Mouse (Mus musculus) liver, adult 2 months (tissue): ENCODE measurements at regions not wholly inside any gene's neighbourhood (a gene's known extent, or its start where the extent isn't known, plus 50 kb on each side); places are given as distances from the start of the nearest gene placed in this dataset.

Experiments
- CTCF ChIP-seq: fragments of 200-500 bp; IDR thresholded peaks from 2 replicates; pipeline ENCODE4 v1.5.1; 2011; ENCODE audit warnings: low read depth, low read length, control low read depth
- POLR2A ChIP-seq: fragments of 200-500 bp; IDR thresholded peaks from 2 replicates; pipeline ENCODE4 v1.6.1; 2011; ENCODE audit warnings: low read length, control low read depth; ENCODE audit not compliant: insufficient read depth; ENCODE audit errors: extremely low read depth

GRCm38 (mm10) chr15:16492871-16493270, 235.7 kb upstream of the Cdh9 start:
- TF ChIP-seq CTCF (no peak), POLR2A (no peak)
